Mouse (Mus musculus) bone marrow, adult 2 months (tissue): ENCODE measurements around the gene Fau. TPM values are rescaled to one million over a fixed set of nuclear protein-coding genes. Genes with fewer than 3 reads are reported as not detected.

Source experiments
- H3K27ac ChIP-seq: fragments of 200-500 bp; 2 replicates; pipeline ENCODE4 v1.5.1; 2012; ENCODE audit warnings: low read depth, mild to moderate bottlenecking, control low read depth, inconsistent platforms, low read length; ENCODE audit not compliant: control insufficient read depth, poor library complexity, insufficient read depth
- H3K4me1 ChIP-seq: fragments of 200-500 bp; 2 replicates; pipeline ENCODE4 v1.6.1; 2011; ENCODE audit warnings: low read length; ENCODE audit not compliant: control insufficient read depth, insufficient read depth
- H3K4me3 ChIP-seq: fragments of 200-500 bp; replicated peaks from 2 replicates; pipeline ENCODE3; 2011; ENCODE audit warnings: mild to moderate bottlenecking, low read depth, low read length, control low read depth; ENCODE audit not compliant: control insufficient read depth
- CTCF ChIP-seq: fragments of 200-500 bp; IDR thresholded peaks from 2 replicates; pipeline ENCODE4 v1.5.1; 2011; ENCODE audit warnings: low read length, control low read depth; ENCODE audit not compliant: control insufficient read depth, insufficient read depth
- POLR2A ChIP-seq: fragments of 200-500 bp; IDR thresholded peaks from 2 replicates; pipeline ENCODE4 v1.6.1; 2011; ENCODE audit warnings: low read depth, mild to moderate bottlenecking, control low read depth, low read length, borderline replicate concordance; ENCODE audit not compliant: control insufficient read depth
- WGBS: fragments of 180-500 bp; shearing (Covaris S2); methylation state at CpG from one replicate; pipeline ENCODE4 v1.1.7; 2018; 5-methylcytosine and 5-hydroxymethylcytosine counted together
- polyA plus RNA-seq: library from polyadenylated mRNA; stranded (reverse); fragments of >200 nt; gene quantifications from 2 replicates; pipeline ENCODE4 v1.2.4, GENCODE M21; 2011; ENCODE audit warnings: low replicate concordance; ENCODE audit not compliant: missing spikeins, insufficient read depth, insufficient read length

Fau gene
- polyA plus RNA-seq, 1 experiment: 4,155 TPM

DNA sequence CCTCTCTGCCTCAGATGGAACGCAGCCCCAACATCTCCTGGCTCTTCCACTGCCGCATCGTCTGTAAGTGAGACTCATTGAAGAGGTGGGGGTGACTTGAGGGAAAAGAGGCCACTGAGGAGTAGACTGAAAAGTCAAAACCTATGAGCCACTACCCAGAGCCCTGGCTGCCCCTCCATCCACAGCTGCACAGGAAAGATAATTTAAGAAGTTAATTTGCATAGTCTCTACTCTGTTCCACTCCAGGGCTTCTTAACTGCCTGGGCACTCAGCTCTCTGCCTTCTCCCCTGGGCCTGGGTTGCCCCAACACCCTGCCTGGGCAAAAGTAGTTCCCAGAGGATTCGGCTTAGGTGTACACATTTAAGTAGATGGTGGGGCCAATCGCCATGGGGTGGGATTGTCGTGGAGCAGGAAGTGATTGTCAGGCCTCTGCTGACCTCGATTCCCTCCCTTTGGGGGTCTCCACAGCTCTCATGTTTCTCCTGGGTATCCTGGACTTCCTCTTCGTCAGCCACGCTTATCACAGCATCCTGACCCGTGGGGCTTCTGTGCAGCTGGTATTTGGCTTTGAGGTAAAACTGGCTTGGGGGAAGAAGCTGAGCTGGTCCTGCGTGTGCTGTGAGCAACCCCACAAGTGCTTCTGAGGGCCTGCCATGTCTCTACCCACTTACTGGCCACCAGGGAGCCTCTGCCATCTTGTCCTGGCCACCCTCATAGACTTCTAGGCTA, 8.8 kb upstream of the Fau start:
- H3K27ac ChIP-seq: peak overlapping the region; percentile 99
- peaks cover 8% of the 10 kb centered on the region for H3K4me1 ChIP-seq
- H3K4me3 ChIP-seq: peak overlapping the region; percentile 52
- WGBS: 64% methylated on average over 11 of the region's 11 CpGs
- no peak for TF ChIP-seq CTCF
- no peak for TF ChIP-seq POLR2A

GRCm38 (mm10) chr19:6052516-6052915, 5.1 kb upstream of the Fau start:
- TF ChIP-seq POLR2A (no peak), CTCF (no peak)
- H3K4me1 ChIP-seq: peaks cover 7% of the 10 kb centered on the region
- no peak overlapping the region for H3K4me3 ChIP-seq
- WGBS: 87% methylated on average over 7 of the region's 7 CpGs
- H3K27ac ChIP-seq: no peak overlapping the region

DNA sequence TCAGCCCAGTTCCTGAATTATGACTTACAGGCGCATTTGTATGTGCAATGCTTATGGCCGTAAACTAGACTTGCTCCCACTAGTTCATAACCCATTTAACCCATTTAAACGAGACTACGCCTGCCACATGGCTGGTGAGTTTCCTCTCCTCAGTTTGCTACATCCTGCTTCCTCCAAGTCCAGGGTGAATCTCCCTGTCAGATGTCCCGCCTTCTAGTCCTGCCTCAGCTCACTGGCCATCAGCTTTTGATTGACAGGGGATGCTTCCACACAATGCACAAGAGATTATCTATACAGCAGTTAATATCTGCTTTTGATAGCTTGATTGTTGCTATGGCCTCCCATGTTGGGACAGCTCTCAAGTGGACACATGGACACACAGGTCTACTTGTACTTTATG, 3.3 kb upstream of the Fau start:
- 69% methylated on average over 5 of the region's 5 CpGs for WGBS
- TF ChIP-seq POLR2A (no peak), CTCF (no peak)
- Histone ChIP-seq H3K27ac (no peak overlapping the region), H3K4me3 (no peak overlapping the region), H3K4me1 (peaks cover 7% of the 10 kb centered on the region)

GRCm38 (mm10) chr19:6056696-6057095, 948 bp upstream of the Fau start:
- TF ChIP-seq POLR2A (no peak), CTCF (no peak)
- Histone ChIP-seq H3K4me1 (no peaks in the 10 kb centered on the region; the same call in 1 of the 2 replicates), H3K4me3 (peak overlapping the region; percentile 27), H3K27ac (no peak overlapping the region)
- WGBS: 47% methylated on average over 4 of the region's 4 CpGs

GRCm38 (mm10) chr19:6058513-6058912, 869 bp downstream of the Fau start:
- WGBS: 18% methylated on average over 5 of the region's 5 CpGs
- Histone ChIP-seq H3K4me1 (peaks cover 3% of the 10 kb centered on the region), H3K4me3 (peak overlapping the region; percentile 97), H3K27ac (peak overlapping the region; percentile 93)
- TF ChIP-seq CTCF (no peak), POLR2A (no peak)

- no peak for TF ChIP-seq POLR2A
- TF ChIP-seq CTCF: no peak
- peak overlapping the region; percentile 97 for H3K4me3 ChIP-seq
- peaks cover 3% of the 10 kb centered on the region for H3K4me1 ChIP-seq
- WGBS: 78% methylated on average over 5 of the region's 5 CpGs
- no peak overlapping the region for H3K27ac ChIP-seq
Measured at GRCm38 (mm10) chr19:6058966-6059365, 1.3 kb downstream of the Fau start.

DNA sequence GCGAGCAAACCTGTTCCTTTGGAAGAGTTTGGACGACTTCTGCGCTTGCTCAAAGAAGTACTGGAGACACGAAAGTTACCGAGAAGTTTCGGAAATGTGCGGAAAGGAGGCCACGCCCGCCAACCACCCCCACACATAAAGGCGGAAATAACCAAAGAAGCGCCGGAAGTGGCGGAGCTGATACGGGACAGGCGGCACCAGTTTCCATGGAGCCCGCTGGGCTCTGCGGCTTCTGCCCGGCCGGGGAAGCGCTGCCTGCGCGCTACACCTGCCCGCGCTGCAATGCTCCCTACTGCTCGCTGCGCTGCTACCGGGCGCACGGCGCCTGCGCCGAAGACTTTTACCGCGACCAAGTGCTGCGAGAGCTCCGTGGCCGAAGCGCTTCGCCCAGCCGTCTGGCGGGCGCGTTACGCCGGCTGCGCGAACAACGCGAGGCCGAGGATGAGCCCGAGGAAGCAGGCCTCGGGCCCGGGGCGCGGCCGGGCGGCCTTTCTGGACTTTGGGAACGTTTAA, 3.4 kb downstream of the Fau start, which contains the start of gene Znhit2:
Gene Znhit2 (plus strand): TSS at position 172 of the 513 bp plus-strand sequence.
- peak; percentile 79; the same call in 1 of the 2 replicates for TF ChIP-seq POLR2A
- TF ChIP-seq CTCF: no peak
- H3K4me1 ChIP-seq: peaks cover 3% of the 10 kb centered on the region
- WGBS: under 1% methylated on average over 58 of the region's 58 CpGs

GRCm38 (mm10) chr19:6061641-6062302, 4.1 kb downstream of the Fau start:
- Histone ChIP-seq H3K27ac (peak overlapping the region; percentile 98), H3K4me3 (peak overlapping the region; percentile 84), H3K4me1 (peaks cover 3% of the 10 kb centered on the region)
- TF ChIP-seq CTCF: no peak
- peak; percentile 54; the same call in 1 of the 2 replicates for TF ChIP-seq POLR2A
- WGBS: under 1% methylated on average over 44 of the region's 44 CpGs

More for the DNA sequence above, 3.4 kb downstream of the Fau start, which contains the start of gene Znhit2:
- peak within 1 kb of the TSS; percentile 84 for H3K4me3 ChIP-seq
- H3K27ac ChIP-seq: peak within 1 kb of the TSS; percentile 98
